Mouse (Mus musculus) cerebellum, adult 2 months (tissue): ENCODE measurements around the gene Vmn2r13.
"Not testable (repeated sequence)": the region's sequence is repeated elsewhere in the genome, so short reads cannot be mapped to it uniquely, and the experiment has no call there.

Experiments
- CTCF ChIP-seq: fragments of 200-500 bp; IDR thresholded peaks from 2 replicates; pipeline ENCODE4 v1.5.1; 2011; ENCODE audit warnings: low read depth, mild to moderate bottlenecking, control low read depth, low read length, moderate library complexity, borderline replicate concordance; ENCODE audit not compliant: insufficient read depth
- POLR2A ChIP-seq: fragments of 200-500 bp; IDR thresholded peaks from 2 replicates; pipeline ENCODE4 v1.6.1; 2011; ENCODE audit warnings: low read length, control low read depth, borderline replicate concordance; ENCODE audit not compliant: insufficient read depth

DNA sequence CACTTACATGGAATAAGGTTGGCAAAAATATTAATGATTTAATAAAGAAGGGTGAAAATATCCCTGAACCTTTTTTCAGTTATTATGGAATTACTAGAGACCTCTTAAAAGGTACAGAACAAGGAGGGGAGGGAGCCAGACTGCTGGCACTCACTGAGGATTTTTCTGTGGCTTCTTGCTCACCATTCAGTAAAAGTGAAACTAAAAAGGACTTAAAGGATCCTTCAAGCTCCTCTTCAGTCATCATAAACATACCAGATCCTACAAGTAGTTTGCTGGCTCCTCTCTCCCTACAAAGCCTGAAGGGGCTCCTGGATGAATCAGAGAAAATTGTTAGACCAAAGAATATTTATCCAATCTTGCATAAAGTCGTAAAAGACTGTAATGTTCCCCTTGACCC, 32.4 kb downstream of the Vmn2r13 start:
- TF ChIP-seq CTCF, POLR2A: not testable (repeated sequence)
